Mouse (Mus musculus): ENCODE data around the gene Dmrtc2.

- TF ChIP-seq CTCF (IDR thresholded peaks at IDR 0.05; ENCODE audit: control insufficient read depth, insufficient read depth, low read length) (no peak), POLR2A (IDR thresholded peaks at IDR 0.05; ENCODE audit: borderline replicate concordance, control insufficient read depth, low read depth, low read length) (no peak)
Observed at GRCm38 (mm10) chr7:24869532-24870165, at the start of gene Dmrtc2, which contains the start of gene Lypd4.
